Mouse (Mus musculus) intestine, embryonic 14.5 days (tissue): ENCODE measurements around the gene Gdf15. TPM values are rescaled to one million over a fixed set of nuclear protein-coding genes. Genes with fewer than 3 reads are reported as not detected.

Source experiments
- ATAC-seq: fragments of 200-750 bp; cut with Nextera tagmentation; replicated peaks from 2 replicates; pipeline ENCODE4 v1.8.0; 2017; ENCODE audit warnings: low read depth, moderate number of reproducible peaks, moderate TSS enrichment, moderate library complexity; ENCODE audit not compliant: low FRiP score, low TSS enrichment
- DNase-seq: peaks from one replicate; pipeline ENCODE4 v3.0.0-alpha.2; 2018; ENCODE audit warnings: low spot score
- H3K27ac ChIP-seq: fragments of 300-500 bp; sonication (generic); 2 replicates; pipeline ENCODE4 v1.5.1; 2014; ENCODE audit warnings: low read depth, mild to moderate bottlenecking, control low read depth
- H3K27me3 ChIP-seq: fragments of 300-500 bp; sonication (generic); replicated peaks from 2 replicates; pipeline ENCODE4 v1.6.1; 2014; ENCODE audit warnings: low read length, control low read depth; ENCODE audit not compliant: control insufficient read depth, insufficient read depth
- H3K36me3 ChIP-seq: fragments of 300-500 bp; sonication (generic); 2 replicates; pipeline ENCODE4 v1.6.1; 2014; ENCODE audit warnings: low read length, control low read depth; ENCODE audit not compliant: control insufficient read depth, insufficient read depth
- H3K4me1 ChIP-seq: fragments of 300-500 bp; sonication (generic); replicated peaks from 2 replicates; pipeline ENCODE4 v1.6.1; 2014; ENCODE audit warnings: low read length, control low read depth, mixed read lengths; ENCODE audit not compliant: control insufficient read depth, insufficient read depth
- H3K4me2 ChIP-seq: fragments of 300-500 bp; sonication (generic); 2 replicates; pipeline ENCODE4 v1.6.1; 2014; ENCODE audit warnings: low read length
- H3K4me3 ChIP-seq: fragments of 300-500 bp; sonication (generic); 2 replicates; pipeline ENCODE4 v1.5.1; 2014; ENCODE audit warnings: low read depth, low read length, control low read depth, mixed read lengths
- H3K9ac ChIP-seq: fragments of 300-500 bp; sonication (generic); 2 replicates; pipeline ENCODE4 v1.6.1; 2014; ENCODE audit warnings: mild to moderate bottlenecking, low read length
- H3K9me3 ChIP-seq: fragments of 300-500 bp; sonication (generic); 2 replicates; pipeline ENCODE4 v1.6.1; 2016; ENCODE audit warnings: low read length, control low read depth; ENCODE audit not compliant: control insufficient read depth
- WGBS: fragments of 180-500 bp; shearing (Covaris S2); extraction: QIAGEN DNeasy Blood & Tissue Kit; methylation state at CpG from one replicate; pipeline ENCODE4 v1.1.7; 2014; 5-methylcytosine and 5-hydroxymethylcytosine counted together
- polyA plus RNA-seq: library from polyadenylated mRNA; unstranded; fragments of >200 nt; fragmentation: Nextera tagmentation; extraction: Ambion mirVana; gene quantifications from 2 replicates; pipeline ENCODE4 v1.2.1, GENCODE M21; 2014

The Gdf15 gene
- polyA plus RNA-seq, 1 experiment from 2014 or later, result 1.1 TPM

DNA sequence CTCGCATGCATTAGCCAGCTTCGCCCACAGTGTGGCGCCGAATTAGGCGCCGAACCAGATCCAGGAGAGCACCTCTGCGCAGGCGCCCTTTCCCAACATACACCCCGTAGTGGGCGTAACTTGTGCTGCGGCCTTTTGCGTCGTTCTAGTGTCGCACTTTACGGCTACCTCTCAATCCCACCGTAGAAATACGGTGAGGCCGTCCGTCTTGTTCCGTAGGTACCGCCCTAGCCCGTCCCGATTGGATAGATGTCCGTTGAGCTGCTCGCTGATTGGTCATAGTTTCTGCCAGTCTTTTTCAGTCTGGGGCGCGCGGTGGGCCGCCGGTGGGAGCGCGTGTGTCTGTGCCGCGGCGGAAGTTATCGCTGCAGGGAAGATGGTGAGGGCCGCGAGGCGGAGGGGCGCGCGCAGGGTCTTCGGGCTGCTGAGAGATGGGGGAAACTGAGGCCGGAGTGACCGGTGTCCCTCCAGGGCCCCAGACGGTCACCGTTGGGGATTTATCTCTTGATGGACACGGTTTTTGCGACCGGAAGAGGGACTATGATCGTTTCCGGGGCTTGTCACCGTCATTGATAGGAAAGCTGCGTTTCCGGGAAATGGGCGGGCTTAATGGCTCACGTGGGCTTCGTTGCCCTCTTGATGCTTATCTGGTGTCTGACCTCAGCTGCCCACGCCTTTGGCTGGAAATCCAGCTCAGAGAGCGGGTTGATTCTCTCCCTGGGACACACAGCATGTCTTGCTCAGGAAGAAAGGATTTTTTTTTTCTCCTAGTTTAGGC is 41.0 kb upstream of the Gdf15 start, which contains the start of gene Lsm4:
Gene Lsm4 (plus strand): TSS at position 170 of the 778 bp plus-strand sequence.
- under 1% methylated on average over 60 of the region's 60 CpGs for WGBS
- peak; percentile 100 for DNase-seq
- H3K36me3 ChIP-seq, result peaks cover 18% of the 10 kb centered on the region
- peak within 1 kb of the TSS; percentile 73 for H3K4me2 ChIP-seq
- H3K27ac ChIP-seq, result peak within 1 kb of the TSS; percentile 93
- H3K27me3 ChIP-seq, result no peaks in the 10 kb centered on the region
- H3K9me3 ChIP-seq, result no peaks in the 10 kb centered on the region
- peak; percentile 98 for ATAC-seq
- peak within 1 kb of the TSS; percentile 53 for H3K4me3 ChIP-seq
- H3K4me1 ChIP-seq, result peaks cover 19% of the 10 kb centered on the region
- peak within 1 kb of the TSS; percentile 66 for H3K9ac ChIP-seq

- peak; percentile 39 for ATAC-seq
- Histone ChIP-seq H3K9ac (peak overlapping the region; percentile 53), H3K27ac (peak overlapping the region; percentile 93), H3K4me3 (peak overlapping the region; percentile 53), H3K27me3 (no peaks in the 10 kb centered on the region), H3K4me1 (peaks cover 19% of the 10 kb centered on the region), H3K4me2 (peak overlapping the region; percentile 60), H3K36me3 (peaks cover 11% of the 10 kb centered on the region), H3K9me3 (no peaks in the 10 kb centered on the region)
- WGBS, result 38% methylated on average over 19 of the region's 19 CpGs
- no peak for DNase-seq
Observed at GRCm38 (mm10) chr8:70672325-70673078, 40.2 kb upstream of the Gdf15 start.

GRCm38 (mm10) chr8:70671615-70672324 is 39.5 kb upstream of the Gdf15 start:
- Histone ChIP-seq H3K4me3 (no peak overlapping the region), H3K27ac (no peak overlapping the region), H3K36me3 (peaks cover 4% of the 10 kb centered on the region; the same call in 1 of the 2 replicates), H3K4me2 (no peak overlapping the region), H3K9me3 (no peaks in the 10 kb centered on the region), H3K9ac (no peak overlapping the region), H3K4me1 (peaks cover 19% of the 10 kb centered on the region), H3K27me3 (no peaks in the 10 kb centered on the region)
- DNase-seq, result no peak
- ATAC-seq, result no peak
- 71% methylated on average over 10 of the region's 10 CpGs for WGBS

DNA sequence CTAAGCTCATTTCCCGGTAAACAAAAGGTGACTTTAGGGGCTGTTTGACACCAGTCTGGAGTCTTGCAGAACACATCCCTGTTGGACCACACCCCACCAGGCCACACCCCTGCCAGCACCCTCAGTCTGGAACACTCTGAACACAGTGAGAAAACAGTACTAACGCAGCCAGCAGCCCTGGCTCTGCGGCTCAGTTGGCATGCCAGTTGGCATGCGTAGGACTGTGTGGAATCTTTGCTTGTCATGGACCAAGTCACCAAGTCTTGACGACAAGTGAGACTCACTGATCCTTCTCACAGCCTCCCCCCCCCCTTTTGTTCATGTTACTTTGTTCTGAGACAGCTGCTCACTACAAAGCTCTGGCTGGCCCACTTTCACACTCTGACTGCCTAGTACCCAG is 34.8 kb upstream of the Gdf15 start:
- Histone ChIP-seq H3K27ac (no peak overlapping the region), H3K4me2 (no peak overlapping the region), H3K4me3 (no peak overlapping the region), H3K27me3 (no peaks in the 10 kb centered on the region), H3K4me1 (0 out of 2 replicates have a peak, but pooled peaks cover under 1% of the 10 kb centered on the region), H3K9me3 (no peaks in the 10 kb centered on the region), H3K9ac (no peak overlapping the region), H3K36me3 (no peaks in the 10 kb centered on the region)
- WGBS, result 73% methylated on average over 5 of the region's 5 CpGs
- DNase-seq, result no peak
- ATAC-seq, result no peak

DNA sequence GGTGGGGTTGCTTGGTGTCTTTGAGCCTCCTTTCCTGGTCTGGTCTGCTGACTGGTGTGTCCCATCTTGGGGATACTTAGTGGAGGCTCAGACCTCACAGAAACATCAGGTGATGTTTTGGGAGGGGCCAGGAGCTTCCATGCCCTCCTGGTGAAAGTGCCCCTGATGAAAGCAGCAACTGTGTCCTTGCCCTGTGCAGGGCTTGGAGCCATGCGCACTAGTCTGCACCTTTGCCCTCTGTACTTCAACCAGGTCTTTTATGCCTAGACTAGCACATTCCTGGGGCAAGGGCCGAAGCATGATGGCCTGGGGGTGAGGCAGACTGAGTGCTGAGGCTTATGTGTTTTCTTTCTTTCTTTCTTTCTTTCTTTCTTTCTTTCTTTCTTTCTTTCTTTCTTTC is 33.3 kb upstream of the Gdf15 start:
- Histone ChIP-seq H3K9me3 (no peaks in the 10 kb centered on the region), H3K9ac (no peak overlapping the region), H3K4me1 (peaks cover under 1% of the 10 kb centered on the region; the same call in 1 of the 2 replicates), H3K4me3 (no peak overlapping the region), H3K36me3 (no peaks in the 10 kb centered on the region), H3K27ac (no peak overlapping the region), H3K27me3 (no peaks in the 10 kb centered on the region), H3K4me2 (no peak overlapping the region)
- 63% methylated on average over 2 of the region's 2 CpGs for WGBS
- DNase-seq (no peak), ATAC-seq (no peak)

DNA sequence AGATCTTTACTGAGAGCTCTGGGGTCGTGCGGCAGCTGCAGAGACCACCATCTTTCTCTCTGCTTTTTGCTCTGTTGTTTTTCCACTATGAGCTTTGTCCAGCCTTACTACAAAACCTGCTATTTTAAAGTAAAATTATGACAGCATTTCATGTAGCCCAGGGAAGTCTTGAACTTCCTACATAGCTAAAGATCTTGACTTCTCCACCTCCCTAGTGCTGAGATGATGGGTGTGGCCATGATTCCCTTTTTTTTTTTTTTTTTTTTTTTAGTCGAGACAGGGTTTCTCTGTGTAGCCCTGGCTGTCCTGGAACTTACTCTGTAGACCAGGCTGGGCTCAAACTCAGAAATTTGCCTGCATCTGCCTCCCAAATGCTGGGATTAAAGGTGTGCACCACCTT is 32.4 kb upstream of the Gdf15 start:
- 88% methylated on average over 3 of the region's 3 CpGs for WGBS
- Histone ChIP-seq H3K36me3 (no peaks in the 10 kb centered on the region), H3K4me3 (no peak overlapping the region), H3K4me1 (peaks cover 5% of the 10 kb centered on the region; the same call in 1 of the 2 replicates), H3K9ac (no peak overlapping the region), H3K27ac (no peak overlapping the region), H3K27me3 (no peaks in the 10 kb centered on the region), H3K9me3 (no peaks in the 10 kb centered on the region), H3K4me2 (no peak overlapping the region)
- DNase-seq, result no peak
- ATAC-seq, result no peak

- 49% methylated on average over 4 of the region's 4 CpGs for WGBS
- no peaks in the 10 kb centered on the region for H3K27me3 ChIP-seq
- no peaks in the 10 kb centered on the region for H3K9me3 ChIP-seq
- peaks cover 8% of the 10 kb centered on the region for H3K4me1 ChIP-seq
- H3K9ac ChIP-seq, result no peak overlapping the region
- no peaks in the 10 kb centered on the region for H3K36me3 ChIP-seq
- H3K27ac ChIP-seq, result no peak overlapping the region
- H3K4me3 ChIP-seq, result no peak overlapping the region
- DNase-seq (no peak), ATAC-seq (no peak)
- no peak overlapping the region for H3K4me2 ChIP-seq
Observed at GRCm38 (mm10) chr8:70663691-70664090, 31.4 kb upstream of the Gdf15 start.

DNA sequence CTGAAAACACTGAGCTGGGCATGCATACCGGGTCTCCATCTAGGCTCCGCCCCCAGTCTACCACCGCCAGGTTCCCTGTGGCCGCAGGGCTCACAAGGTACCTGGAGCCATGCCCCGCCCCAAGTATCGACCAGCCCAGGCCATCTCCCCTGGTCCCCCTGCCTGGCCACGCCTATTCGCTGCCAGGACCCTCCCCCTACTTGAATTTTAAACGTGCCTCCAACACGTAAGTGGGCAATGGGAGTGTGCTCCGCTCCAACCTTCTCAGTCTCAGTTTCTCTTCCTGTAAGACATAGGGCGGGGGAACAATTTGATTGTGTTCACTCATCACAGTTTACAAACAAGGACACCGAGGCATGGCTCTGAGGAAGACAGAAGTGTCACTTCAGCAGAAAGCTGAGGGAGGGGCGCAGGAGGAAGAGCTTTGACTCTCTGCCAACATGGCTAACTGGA is 28.0 kb upstream of the Gdf15 start, which contains the start of gene Pgpep1:
Gene Pgpep1 (minus strand): TSS at position 116 of the 453 bp plus-strand sequence.
- Histone ChIP-seq H3K9ac (peak within 1 kb of the TSS; percentile 75), H3K27me3 (no peaks in the 10 kb centered on the region), H3K4me1 (peaks cover 18% of the 10 kb centered on the region), H3K4me2 (peak within 1 kb of the TSS; percentile 97), H3K36me3 (peaks cover 24% of the 10 kb centered on the region), H3K4me3 (peak within 1 kb of the TSS; percentile 78), H3K9me3 (no peaks in the 10 kb centered on the region), H3K27ac (peak within 1 kb of the TSS; percentile 62)
- DNase-seq (peak; percentile 81), ATAC-seq (peak; percentile 80)
- WGBS, result 2% methylated on average over 14 of the region's 14 CpGs
